Mouse (Mus musculus): ENCODE measurements around the gene Slfn5. TPM values are rescaled to one million over a fixed set of nuclear protein-coding genes. Genes with fewer than 3 reads are reported as not detected.
A peak's percentile ranks its signal among the peaks of the same experiment; 100 is the strongest.
"Not testable (repeated sequence)": the region's sequence is repeated elsewhere in the genome, so short reads cannot be mapped to it uniquely, and the experiment has no call there.

The Slfn5 gene
- polyA plus RNA-seq, 1 experiment from 2014 or later: 1.3 TPM

- Histone ChIP-seq H3K27ac (no peak overlapping the region), H3K36me3 (peaks cover 67% of the 10 kb centered on the region), H3K9me3 (0 out of 2 replicates have a peak, but pooled peaks cover 5% of the 10 kb centered on the region), H3K4me3 (no peak overlapping the region), H3K4me1 (no peaks in the 10 kb centered on the region), H3K27me3 (no peaks in the 10 kb centered on the region), H3K9ac (no peak overlapping the region), H3K4me2 (replicated peaks) (no peak overlapping the region)
- 84% methylated on average over 17 of the region's 17 CpGs for WGBS
- no peak for ATAC-seq (ENCODE audit: low FRiP score, low read depth)
Measured at GRCm38 (mm10) chr11:82983193-82983592, 32.0 kb downstream of the Slfn5 start.

GRCm38 (mm10) chr11:82987621-82988020, 36.5 kb downstream of the Slfn5 start:
- WGBS: 89% methylated on average over 6 of the region's 6 CpGs
- H3K27ac ChIP-seq: no peak overlapping the region
- ATAC-seq (ENCODE audit: low FRiP score, low read depth): no peak
- peaks cover 19% of the 10 kb centered on the region for H3K4me1 ChIP-seq
- no peak overlapping the region for H3K9ac ChIP-seq
- no peaks in the 10 kb centered on the region for H3K27me3 ChIP-seq
- peaks cover 33% of the 10 kb centered on the region for H3K36me3 ChIP-seq
- 0 out of 2 replicates have a peak, but pooled peaks cover 5% of the 10 kb centered on the region for H3K9me3 ChIP-seq
- no peak overlapping the region for H3K4me2 ChIP-seq (replicated peaks)
- H3K4me3 ChIP-seq: no peak overlapping the region

- H3K27me3 ChIP-seq: no peaks in the 10 kb centered on the region
- 0 out of 2 replicates have a peak, but pooled peaks cover 5% of the 10 kb centered on the region for H3K9me3 ChIP-seq
- H3K9ac ChIP-seq: no peak overlapping the region
- peaks cover 24% of the 10 kb centered on the region for H3K36me3 ChIP-seq
- 37% methylated on average over 12 of the region's 12 CpGs for WGBS
- no peak overlapping the region for H3K27ac ChIP-seq
- no peak for ATAC-seq (ENCODE audit: low FRiP score, low read depth)
- H3K4me1 ChIP-seq: peaks cover 19% of the 10 kb centered on the region
- peak overlapping the region; percentile 53; the same call in 1 of the 2 replicates for H3K4me3 ChIP-seq
- peak overlapping the region; percentile 87 for H3K4me2 ChIP-seq (replicated peaks)
Measured at GRCm38 (mm10) chr11:82989357-82989756, 38.2 kb downstream of the Slfn5 start.

- peaks cover 19% of the 10 kb centered on the region for H3K4me1 ChIP-seq
- H3K9me3 ChIP-seq, H3K27ac ChIP-seq, H3K27me3 ChIP-seq: not testable (repeated sequence)
- 16% methylated on average over 19 of the region's 19 CpGs for WGBS
- peak overlapping the region; percentile 53 for H3K4me3 ChIP-seq
- H3K36me3 ChIP-seq: peaks cover 11% of the 10 kb centered on the region
- H3K9ac ChIP-seq: peak overlapping the region; percentile 67
- peak overlapping the region; percentile 87 for H3K4me2 ChIP-seq (replicated peaks)
- ATAC-seq (ENCODE audit: low FRiP score, low read depth): peak; percentile 79
Measured at GRCm38 (mm10) chr11:82990612-82991385, 39.6 kb downstream of the Slfn5 start.

GRCm38 (mm10) chr11:82991469-82992166, 40.5 kb downstream of the Slfn5 start, which contains the start of gene Slfn9:
Slfn9 (minus strand) TSS chr11:82991830.
- Histone ChIP-seq H3K9me3 (no peaks in the 10 kb centered on the region), H3K4me1 (peaks cover 19% of the 10 kb centered on the region), H3K4me3 (peak within 1 kb of the TSS; percentile 53), H3K27me3 (no peaks in the 10 kb centered on the region), H3K36me3 (peaks cover 3% of the 10 kb centered on the region; the same call in 1 of the 2 replicates), H3K4me2 (replicated peaks) (peak within 1 kb of the TSS; percentile 87), H3K9ac (peak within 1 kb of the TSS; percentile 67), H3K27ac (peak within 1 kb of the TSS; percentile 44; the same call in 1 of the 2 replicates)
- no peak for ATAC-seq (ENCODE audit: low FRiP score, low read depth)
- WGBS: 3% methylated on average over 14 of the region's 14 CpGs

- ATAC-seq (ENCODE audit: low FRiP score, low read depth): no peak
- no peaks in the 10 kb centered on the region for H3K4me1 ChIP-seq
- H3K9me3 ChIP-seq: no peaks in the 10 kb centered on the region
- 83% methylated on average over 1 of the region's 1 CpGs for WGBS
- no peak overlapping the region for H3K4me3 ChIP-seq
- H3K36me3 ChIP-seq: no peaks in the 10 kb centered on the region
- no peak overlapping the region for H3K9ac ChIP-seq
- H3K27ac ChIP-seq: no peak overlapping the region
- H3K4me2 ChIP-seq (replicated peaks): no peak overlapping the region
- H3K27me3 ChIP-seq: no peaks in the 10 kb centered on the region
Measured at GRCm38 (mm10) chr11:83013356-83013755, 62.2 kb downstream of the Slfn5 start.

Small RNAs within 50 kb of the gene (microRNA-seq; reads per million reads assigned to microRNA genes)
- not detected for gene Mir7679

Other genes starting within 250 kb of the Slfn5 start
- 0.31 and 0.46 TPM in 2 replicates for gene Cct6b, start 187.0 kb upstream of the Slfn5 start, polyA plus RNA-seq (2015; fragmentation: Nextera tagmentation; extraction: Ambion mirVana)
- 39.2 and 41.1 TPM in 2 replicates for gene Zfp830, start 187.0 kb upstream of the Slfn5 start, polyA plus RNA-seq (2015; fragmentation: Nextera tagmentation; extraction: Ambion mirVana)
- 33.9 and 34.2 TPM in 2 replicates for gene Lig3, start 170.2 kb upstream of the Slfn5 start, polyA plus RNA-seq (2015; fragmentation: Nextera tagmentation; extraction: Ambion mirVana)
- 12.3 and 14.7 TPM in 2 replicates for gene Rffl, start 80.1 kb upstream of the Slfn5 start, polyA plus RNA-seq (2015; fragmentation: Nextera tagmentation; extraction: Ambion mirVana)
- 9.5 and 12.6 TPM in 2 replicates for gene Rad51d, start 60.7 kb upstream of the Slfn5 start, polyA plus RNA-seq (2015; fragmentation: Nextera tagmentation; extraction: Ambion mirVana)
- gene Fndc8, start 59.2 kb upstream of the Slfn5 start, polyA plus RNA-seq (2015; fragmentation: Nextera tagmentation; extraction: Ambion mirVana): 0.19 and 0.23 TPM in 2 replicates
- 39.5 and 41.3 TPM in 2 replicates for gene Nle1, start 42.9 kb upstream of the Slfn5 start, polyA plus RNA-seq (2015; fragmentation: Nextera tagmentation; extraction: Ambion mirVana)
- gene Unc45b, start 40.8 kb upstream of the Slfn5 start, polyA plus RNA-seq (2015; fragmentation: Nextera tagmentation; extraction: Ambion mirVana): 18.2 and 20.0 TPM in 2 replicates
- 14.4 and 17.1 TPM in 2 replicates for gene Slfn9, start 40.5 kb downstream of the Slfn5 start, polyA plus RNA-seq (2015; fragmentation: Nextera tagmentation; extraction: Ambion mirVana)
- gene Slfn8, start 69.5 kb downstream of the Slfn5 start, polyA plus RNA-seq (2015; fragmentation: Nextera tagmentation; extraction: Ambion mirVana): 0.36 and 0.39 TPM in 2 replicates
- gene Slfn2, start 113.8 kb downstream of the Slfn5 start, polyA plus RNA-seq (2015; fragmentation: Nextera tagmentation; extraction: Ambion mirVana): 2.7 and 3.2 TPM in 2 replicates
- 0.10 TPM in 1 of 2 replicates, not detected in the other for gene Slfn1, start 165.5 kb downstream of the Slfn5 start, polyA plus RNA-seq (2015; fragmentation: Nextera tagmentation; extraction: Ambion mirVana)
- 0.17 and 0.29 TPM in 2 replicates for gene Slfn4, start 223.8 kb downstream of the Slfn5 start, polyA plus RNA-seq (2015; fragmentation: Nextera tagmentation; extraction: Ambion mirVana)
- 0.65 and 0.68 TPM in 2 replicates for gene Slfn3, start 240.0 kb downstream of the Slfn5 start, polyA plus RNA-seq (2015; fragmentation: Nextera tagmentation; extraction: Ambion mirVana)

All from limb, embryonic 13.5 days (tissue).